Mouse (Mus musculus): ENCODE results near the gene P4ha1. TPM values are rescaled to one million over a fixed set of nuclear protein-coding genes. Genes with fewer than 3 reads are reported as not detected.

Gene P4ha1
- polyA plus RNA-seq, 1 experiment from 2014 or later: 27.4 TPM

DNA sequence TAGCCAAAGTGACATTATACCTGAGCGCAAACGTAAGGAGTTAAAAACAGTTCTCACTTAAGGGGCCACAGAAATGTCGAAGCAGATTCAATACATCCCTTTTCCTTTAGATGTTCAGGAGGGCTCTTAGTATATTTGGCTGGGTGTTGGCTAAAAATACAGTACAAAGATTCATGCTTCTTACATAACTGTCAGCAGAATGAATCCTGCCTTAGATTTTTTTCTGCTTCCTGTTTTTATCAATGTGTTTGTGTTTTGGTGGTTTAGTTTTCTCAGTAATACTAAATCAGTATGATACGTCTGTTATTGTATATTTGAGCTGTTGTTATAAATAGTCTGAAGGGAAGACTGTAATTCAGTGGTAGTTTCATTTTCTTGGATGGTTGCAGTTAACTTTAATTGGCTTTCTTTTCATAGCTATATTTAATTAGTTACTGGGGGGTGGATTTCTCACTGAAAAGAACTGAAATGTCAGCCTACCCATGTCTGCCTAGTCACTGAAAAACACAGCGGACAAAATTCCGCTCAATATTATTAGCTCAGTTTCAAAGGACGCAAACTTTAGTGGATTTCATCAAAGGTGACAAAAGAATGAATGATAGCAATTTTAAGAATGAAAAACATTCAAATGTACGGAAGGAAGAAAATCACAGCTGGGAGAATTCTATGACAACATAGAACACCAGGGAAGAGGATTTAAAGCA lies 3.7 kb downstream of the P4ha1 start:
- no peaks in the 10 kb centered on the region for H3K9me3 ChIP-seq (replicated peaks)
- no peak for ATAC-seq
- WGBS (ENCODE audit: insufficient replicate concordance): 77% methylated on average over 8 of the region's 8 CpGs

DNA sequence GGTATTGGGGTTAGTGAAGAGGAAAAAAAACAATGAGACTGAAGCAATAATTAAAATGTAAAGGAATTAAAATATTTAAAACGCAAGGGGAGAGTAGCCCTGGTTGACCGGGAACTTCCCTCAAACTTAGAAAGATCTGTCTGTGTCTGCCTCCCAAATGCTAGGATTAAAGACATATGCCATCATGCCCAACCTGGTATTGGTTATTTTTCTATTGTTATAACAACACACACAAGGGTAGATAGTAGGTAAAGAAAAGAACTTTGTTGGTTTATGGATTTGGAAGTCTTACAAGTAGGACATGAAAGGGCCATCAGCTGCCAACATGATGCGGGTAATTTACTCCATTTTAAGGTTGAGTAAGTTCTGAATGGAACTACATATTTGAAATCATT lies 4.2 kb downstream of the P4ha1 start:
- Histone ChIP-seq H3K4me3 (no peak overlapping the region), H3K9ac (no peak overlapping the region), H3K9me3 (replicated peaks) (no peaks in the 10 kb centered on the region), H3K36me3 (0 out of 2 replicates have a peak, but pooled peaks cover 4% of the 10 kb centered on the region), H3K4me1 (peaks cover 62% of the 10 kb centered on the region), H3K27ac (no peak overlapping the region), H3K27me3 (replicated peaks) (no peaks in the 10 kb centered on the region), H3K4me2 (no peak overlapping the region)
- no peak for ATAC-seq
- WGBS (ENCODE audit: insufficient replicate concordance): 87% methylated on average over 3 of the region's 3 CpGs

More for the DNA sequence above, 3.7 kb downstream of the P4ha1 start:
- no peak overlapping the region for H3K4me2 ChIP-seq
- no peak overlapping the region for H3K4me3 ChIP-seq
- H3K9ac ChIP-seq: no peak overlapping the region
- 0 out of 2 replicates have a peak, but pooled peaks cover 4% of the 10 kb centered on the region for H3K36me3 ChIP-seq
- no peaks in the 10 kb centered on the region for H3K27me3 ChIP-seq (replicated peaks)
- H3K4me1 ChIP-seq: peaks cover 65% of the 10 kb centered on the region
- H3K27ac ChIP-seq: no peak overlapping the region

DNA sequence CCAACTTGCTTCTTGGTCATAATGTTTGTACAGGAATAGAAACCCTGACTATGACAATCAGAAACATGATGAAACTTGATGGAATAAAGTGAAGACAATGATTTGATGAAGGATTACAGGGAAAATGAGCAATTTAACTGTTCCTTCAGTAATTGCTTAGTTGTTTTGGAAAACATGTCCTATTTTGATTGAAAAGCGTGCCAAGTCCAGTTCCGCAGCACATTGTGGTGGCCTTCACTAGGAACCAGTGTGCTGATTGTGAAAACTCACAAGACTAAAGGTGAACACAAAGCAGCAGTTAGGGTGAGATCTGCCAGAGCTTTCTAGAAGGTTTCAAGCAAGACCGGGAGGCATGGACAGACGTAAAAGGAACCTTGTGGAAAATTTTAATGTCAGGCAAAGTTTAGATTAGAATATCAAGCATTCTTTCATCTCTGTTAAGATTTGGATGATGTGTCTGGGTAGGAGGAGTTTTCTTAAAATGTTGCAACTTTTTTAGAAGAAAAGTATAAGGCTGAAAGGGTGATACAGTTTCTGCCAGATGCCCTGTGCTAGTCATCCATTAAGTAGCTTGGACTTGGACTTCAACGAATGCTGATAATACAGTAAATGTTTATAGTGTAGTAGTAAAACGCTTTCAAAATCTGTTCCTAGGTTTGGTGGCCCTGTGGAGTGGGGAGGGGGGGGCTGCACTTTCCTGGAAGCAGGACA lies 8.6 kb downstream of the P4ha1 start:
- Histone ChIP-seq H3K4me2 (no peak overlapping the region), H3K27me3 (replicated peaks) (no peaks in the 10 kb centered on the region), H3K9me3 (replicated peaks) (no peaks in the 10 kb centered on the region), H3K4me1 (peaks cover 58% of the 10 kb centered on the region), H3K9ac (no peak overlapping the region), H3K27ac (no peak overlapping the region), H3K36me3 (peaks cover 11% of the 10 kb centered on the region), H3K4me3 (no peak overlapping the region)
- no peak for ATAC-seq
- WGBS (ENCODE audit: insufficient replicate concordance): 82% methylated on average over 6 of the region's 6 CpGs

DNA sequence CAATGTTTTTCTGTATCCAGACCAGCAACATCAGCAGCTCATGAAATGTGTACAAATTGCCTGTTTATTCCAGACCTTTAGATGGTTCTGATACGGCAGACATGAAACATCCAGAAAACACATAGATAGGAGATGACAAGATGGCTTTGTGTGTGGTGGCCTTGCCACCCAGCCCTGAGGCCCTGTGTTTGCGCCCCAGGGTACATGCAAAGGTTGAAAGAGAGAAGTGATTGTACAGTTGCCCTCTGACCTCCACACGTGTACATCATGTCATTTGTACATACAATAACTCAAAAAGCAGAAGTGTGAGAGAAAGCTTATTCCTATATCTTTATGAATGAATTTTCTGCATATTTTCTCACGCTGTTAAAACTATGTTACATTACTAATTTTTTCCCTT lies 10.3 kb downstream of the P4ha1 start:
- Histone ChIP-seq H3K27me3 (replicated peaks) (no peaks in the 10 kb centered on the region), H3K9me3 (replicated peaks) (no peaks in the 10 kb centered on the region), H3K4me1 (peaks cover 50% of the 10 kb centered on the region), H3K27ac (no peak overlapping the region), H3K4me3 (no peak overlapping the region), H3K36me3 (peaks cover 26% of the 10 kb centered on the region), H3K4me2 (no peak overlapping the region), H3K9ac (no peak overlapping the region)
- WGBS (ENCODE audit: insufficient replicate concordance): 75% methylated on average over 4 of the region's 4 CpGs
- no peak for ATAC-seq

DNA sequence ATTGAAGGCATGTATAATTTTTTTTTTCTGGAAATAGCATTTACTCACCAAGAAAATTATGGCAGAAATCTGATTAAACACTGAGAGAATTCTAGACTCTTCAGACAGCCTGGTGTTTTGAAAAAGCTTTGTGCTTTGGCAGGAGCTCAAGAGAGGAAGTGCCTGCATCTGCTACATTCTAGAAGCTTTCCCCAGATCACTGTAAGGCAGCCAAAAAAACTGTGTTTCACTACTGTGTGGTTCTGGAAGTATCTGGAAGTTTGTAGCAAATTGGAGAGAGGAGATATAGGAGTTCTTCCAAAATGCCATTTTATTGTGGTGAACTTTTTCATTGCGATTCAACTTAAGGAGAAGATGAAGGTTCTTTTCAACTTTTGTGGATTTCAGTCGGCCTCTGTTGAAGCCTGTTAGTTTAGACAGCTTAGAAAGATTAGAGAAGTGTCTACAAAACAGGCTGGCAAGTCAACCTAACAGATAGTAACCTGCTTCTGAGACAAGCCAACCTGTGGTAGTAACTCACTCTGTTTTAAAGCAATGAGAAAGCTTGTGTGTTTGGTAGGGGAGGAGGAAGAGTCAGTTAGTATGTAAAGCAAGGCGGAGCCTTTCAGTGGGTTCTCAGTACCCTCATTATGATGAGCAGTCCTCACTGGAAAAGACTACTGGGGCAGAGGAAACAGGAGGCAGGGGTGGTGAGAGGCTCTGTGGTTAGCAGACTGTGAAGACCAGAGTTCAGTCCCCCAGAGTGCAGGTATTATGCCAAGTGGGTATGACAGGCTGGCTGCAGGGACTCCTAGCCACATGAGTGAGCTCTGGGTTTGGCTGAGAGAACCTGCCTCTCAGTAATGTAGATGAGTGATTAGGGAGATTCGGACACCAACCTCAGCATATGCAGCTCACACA lies 12.1 kb downstream of the P4ha1 start:
- H3K36me3 ChIP-seq: peaks cover 34% of the 10 kb centered on the region
- ATAC-seq: 0 out of 2 replicates have a peak, but pooled peaks have one; percentile 32
- no peaks in the 10 kb centered on the region for H3K9me3 ChIP-seq (replicated peaks)
- no peak overlapping the region for H3K4me2 ChIP-seq
- H3K27ac ChIP-seq: peak overlapping the region; percentile 63
- H3K9ac ChIP-seq: no peak overlapping the region
- H3K27me3 ChIP-seq (replicated peaks): no peaks in the 10 kb centered on the region
- no peak overlapping the region for H3K4me3 ChIP-seq
- WGBS (ENCODE audit: insufficient replicate concordance): 59% methylated on average over 4 of the region's 4 CpGs
- peaks cover 44% of the 10 kb centered on the region for H3K4me1 ChIP-seq

DNA sequence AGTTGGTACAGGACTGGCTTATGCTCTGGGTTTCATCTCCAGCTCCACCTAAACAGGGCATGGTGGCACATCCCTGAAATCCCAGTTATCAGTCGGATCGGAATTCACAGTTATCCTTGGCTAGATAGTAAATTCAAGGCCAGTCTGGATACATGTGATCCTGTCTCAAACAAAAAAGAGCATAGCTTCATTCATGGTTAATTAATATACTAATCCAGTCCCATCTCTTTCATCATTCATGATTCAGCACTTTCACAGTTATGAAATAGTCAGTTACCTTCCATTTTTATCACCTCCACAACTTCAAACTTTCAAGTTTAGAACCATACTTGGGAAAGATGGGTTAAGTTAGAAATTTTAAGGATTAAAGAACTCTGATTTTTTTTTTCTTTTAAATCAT lies 13.0 kb downstream of the P4ha1 start:
- Histone ChIP-seq H3K4me3 (no peak overlapping the region), H3K4me2 (no peak overlapping the region), H3K27me3 (replicated peaks) (no peaks in the 10 kb centered on the region), H3K4me1 (peaks cover 35% of the 10 kb centered on the region), H3K36me3 (peaks cover 43% of the 10 kb centered on the region), H3K27ac (peak overlapping the region; percentile 63; the same call in 1 of the 2 replicates), H3K9ac (no peak overlapping the region), H3K9me3 (replicated peaks) (no peaks in the 10 kb centered on the region)
- no peak for ATAC-seq
- 86% methylated on average over 2 of the region's 2 CpGs for WGBS (ENCODE audit: insufficient replicate concordance)

DNA sequence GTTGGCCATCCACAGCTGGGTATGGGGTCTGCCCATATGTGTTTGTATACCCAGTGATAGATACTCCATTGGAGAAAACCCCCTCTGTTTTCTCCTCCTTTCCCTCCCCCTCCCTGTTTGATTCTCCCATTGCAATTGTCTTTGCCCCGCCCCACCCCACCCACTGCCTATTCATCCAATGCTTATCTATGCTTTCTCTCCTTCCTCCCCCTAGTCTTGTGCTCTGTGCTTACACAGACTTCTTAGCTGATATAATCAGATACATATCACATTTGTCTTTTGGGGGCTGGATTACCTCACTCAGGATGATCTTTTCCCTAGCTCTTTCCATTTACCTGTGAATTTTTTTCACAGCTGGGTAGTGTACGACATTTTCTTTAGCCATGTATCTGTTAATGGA lies 23.5 kb downstream of the P4ha1 start:
- no peaks in the 10 kb centered on the region for H3K27me3 ChIP-seq (replicated peaks)
- no peak overlapping the region for H3K4me3 ChIP-seq
- H3K36me3 ChIP-seq: peaks cover 83% of the 10 kb centered on the region
- no peak for ATAC-seq
- 58% methylated on average over 2 of the region's 2 CpGs for WGBS (ENCODE audit: insufficient replicate concordance)
- peak overlapping the region; percentile 22; the same call in 1 of the 2 replicates for H3K4me2 ChIP-seq
- H3K9ac ChIP-seq: no peak overlapping the region
- peaks cover 50% of the 10 kb centered on the region for H3K4me1 ChIP-seq
- no peaks in the 10 kb centered on the region for H3K9me3 ChIP-seq (replicated peaks)
- H3K27ac ChIP-seq: peak overlapping the region; percentile 90

DNA sequence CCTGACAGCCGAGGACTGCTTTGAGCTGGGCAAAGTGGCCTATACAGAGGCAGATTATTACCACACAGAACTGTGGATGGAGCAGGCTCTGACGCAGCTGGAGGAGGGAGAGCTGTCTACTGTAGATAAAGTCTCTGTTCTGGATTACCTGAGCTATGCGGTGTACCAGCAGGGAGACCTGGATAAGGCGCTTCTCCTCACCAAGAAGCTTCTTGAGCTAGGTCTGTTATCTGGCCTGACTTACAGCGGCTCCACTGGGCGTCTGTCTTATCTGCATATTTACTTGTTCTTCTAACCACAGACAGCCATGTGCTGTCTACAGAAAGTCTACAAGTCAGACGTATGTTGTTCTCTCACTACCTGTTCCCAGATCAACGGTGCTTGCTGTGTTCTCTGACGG lies 25.1 kb downstream of the P4ha1 start:
- Histone ChIP-seq H3K27ac (peak overlapping the region; percentile 90), H3K36me3 (peaks cover 86% of the 10 kb centered on the region), H3K4me1 (peaks cover 50% of the 10 kb centered on the region), H3K9ac (peak overlapping the region; percentile 12; the same call in 1 of the 2 replicates), H3K4me3 (0 out of 2 replicates have a peak overlapping the region, but pooled peaks have one; percentile 6), H3K27me3 (replicated peaks) (no peaks in the 10 kb centered on the region), H3K9me3 (replicated peaks) (no peaks in the 10 kb centered on the region), H3K4me2 (peak overlapping the region; percentile 45)
- peak; percentile 99 for ATAC-seq
- 19% methylated on average over 9 of the region's 9 CpGs for WGBS (ENCODE audit: insufficient replicate concordance)

DNA sequence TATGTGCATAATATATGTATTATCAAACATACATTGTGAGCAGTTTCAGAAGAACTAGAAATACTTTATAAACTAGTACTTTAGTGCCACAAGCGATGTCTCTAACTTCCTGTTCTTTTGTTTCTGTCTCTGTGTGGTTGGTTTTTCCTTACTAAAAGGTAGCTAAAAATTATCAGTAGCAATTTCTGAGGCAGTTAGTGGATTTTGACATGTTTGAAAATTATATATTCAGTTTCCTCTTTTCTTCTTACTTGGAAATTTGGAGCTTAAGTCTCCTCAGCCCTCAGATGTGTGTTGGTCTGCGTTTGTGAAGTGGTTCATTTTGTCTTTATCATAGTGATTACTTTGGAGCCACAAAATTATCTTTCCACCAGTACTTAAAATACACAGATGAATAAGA lies 26.4 kb downstream of the P4ha1 start:
- H3K4me1 ChIP-seq: peaks cover 50% of the 10 kb centered on the region
- peaks cover 87% of the 10 kb centered on the region for H3K36me3 ChIP-seq
- no peaks in the 10 kb centered on the region for H3K9me3 ChIP-seq (replicated peaks)
- no peak overlapping the region for H3K4me2 ChIP-seq
- 75% methylated on average over 2 of the region's 2 CpGs for WGBS (ENCODE audit: insufficient replicate concordance)
- no peak overlapping the region for H3K9ac ChIP-seq
- no peak overlapping the region for H3K4me3 ChIP-seq
- no peak for ATAC-seq
- no peaks in the 10 kb centered on the region for H3K27me3 ChIP-seq (replicated peaks)
- no peak overlapping the region for H3K27ac ChIP-seq

DNA sequence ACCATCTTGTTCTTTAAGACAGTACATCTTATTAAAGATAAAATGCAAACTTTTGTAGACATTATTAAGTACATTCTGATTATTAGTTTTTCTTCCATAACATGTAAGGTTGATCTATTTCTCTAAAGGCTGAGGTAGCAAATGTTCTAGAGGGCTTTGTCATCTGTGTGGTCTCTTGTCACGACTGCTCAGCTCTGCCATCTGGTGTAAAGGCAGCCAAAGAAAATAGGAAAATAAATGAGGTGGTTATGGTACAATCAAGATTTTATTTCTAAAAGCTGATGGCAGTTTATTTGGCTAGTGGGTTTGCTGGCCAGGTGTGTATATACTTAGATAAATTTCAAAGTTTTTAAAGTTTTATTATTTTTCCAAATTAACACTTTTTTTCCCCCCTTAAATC lies 30.0 kb downstream of the P4ha1 start:
- no peak overlapping the region for H3K4me2 ChIP-seq
- H3K9ac ChIP-seq: no peak overlapping the region
- no peak overlapping the region for H3K27ac ChIP-seq
- 68% methylated on average over 1 of the region's 1 CpGs for WGBS (ENCODE audit: insufficient replicate concordance)
- H3K4me3 ChIP-seq: no peak overlapping the region
- H3K4me1 ChIP-seq: peaks cover 20% of the 10 kb centered on the region
- peaks cover 81% of the 10 kb centered on the region for H3K36me3 ChIP-seq
- no peak for ATAC-seq
- H3K9me3 ChIP-seq (replicated peaks): no peaks in the 10 kb centered on the region
- H3K27me3 ChIP-seq (replicated peaks): no peaks in the 10 kb centered on the region

DNA sequence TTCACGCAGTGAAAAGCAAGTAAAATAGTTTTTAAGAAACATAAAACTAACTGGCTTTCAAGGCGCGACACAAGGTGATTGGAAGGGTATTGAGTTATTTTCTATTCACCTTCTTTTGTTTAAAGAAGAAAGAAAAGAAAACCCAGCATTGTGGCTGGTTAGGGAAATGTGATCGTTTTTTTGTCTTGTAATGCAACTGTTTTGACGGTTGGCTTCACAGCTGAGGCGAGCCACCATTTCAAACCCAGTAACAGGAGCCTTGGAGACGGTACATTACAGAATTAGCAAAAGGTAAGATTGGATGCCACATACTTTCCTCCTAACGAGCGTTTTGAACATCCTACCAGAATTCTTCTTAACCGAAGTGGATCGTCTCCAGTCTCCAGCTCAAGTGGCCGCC lies 31.0 kb downstream of the P4ha1 start:
- Histone ChIP-seq H3K27me3 (replicated peaks) (no peaks in the 10 kb centered on the region), H3K4me2 (no peak overlapping the region), H3K27ac (no peak overlapping the region), H3K9me3 (replicated peaks) (no peaks in the 10 kb centered on the region), H3K4me3 (no peak overlapping the region), H3K9ac (no peak overlapping the region), H3K4me1 (peaks cover 11% of the 10 kb centered on the region), H3K36me3 (peaks cover 76% of the 10 kb centered on the region)
- 86% methylated on average over 12 of the region's 12 CpGs for WGBS (ENCODE audit: insufficient replicate concordance)
- ATAC-seq: no peak

All from liver, embryonic 12.5 days (tissue).